Mouse (Mus musculus) ES-E14 (cell line): ENCODE data around the gene I830077J02Rik. TPM values are rescaled to one million over a fixed set of nuclear protein-coding genes. Genes with fewer than 3 reads are reported as not detected.

Experiments
- DNase-seq: peaks from one replicate; pipeline ENCODE4 v3.0.0-alpha.2; 2013; ENCODE audit warnings: low read depth, low spot score
- H3K27ac ChIP-seq: 2 replicates; pipeline ENCODE4 v1.5.1; 2012; ENCODE audit warnings: low read depth, mild to moderate bottlenecking, low read length, moderate library complexity, mixed read lengths; ENCODE audit not compliant: poor library complexity, insufficient read depth, severe bottlenecking
- H3K36me3 ChIP-seq: 2 replicates; pipeline ENCODE4 v1.6.1; 2012; ENCODE audit warnings: mild to moderate bottlenecking, low read length, moderate library complexity, mixed read lengths; ENCODE audit not compliant: control insufficient read depth, poor library complexity, insufficient read depth, severe bottlenecking
- H3K4me1 ChIP-seq, 2 experiments: fragments of 150-350 bp in 1 of 2; sonication (generic) in 1 of 2; 2 replicates each; pipeline ENCODE4 v1.6.1; 2012; ENCODE audit warnings: low read length in 2 of 2, mild to moderate bottlenecking in 1 of 2, mixed read lengths in 1 of 2; ENCODE audit not compliant: control insufficient read depth in 2 of 2, insufficient read depth in 2 of 2, poor library complexity in 1 of 2
- H3K4me3 ChIP-seq, 2 experiments: fragments of 150-350 bp in 1 of 2; sonication (generic) in 1 of 2; 2 replicates each; pipeline ENCODE4 v1.5.1; 2012; ENCODE audit warnings: low read length in 2 of 2, low read depth in 1 of 2, mild to moderate bottlenecking in 1 of 2, mixed read lengths in 1 of 2; ENCODE audit not compliant: insufficient read depth in 1 of 2, poor library complexity in 1 of 2, severe bottlenecking in 1 of 2
- H3K9ac ChIP-seq: 2 replicates; pipeline ENCODE4 v1.6.1; 2012; ENCODE audit warnings: low read depth, mild to moderate bottlenecking, low read length, mixed read lengths; ENCODE audit not compliant: poor library complexity, insufficient read depth, severe bottlenecking
- H3K9me3 ChIP-seq: fragments of 150-350 bp; sonication (generic); 2 replicates; pipeline ENCODE4 v1.6.1; 2012; ENCODE audit warnings: low read depth, mild to moderate bottlenecking, low read length; ENCODE audit not compliant: control insufficient read depth, insufficient read depth
- CHD2 ChIP-seq: IDR thresholded peaks from 2 replicates; pipeline ENCODE4 v1.6.1; 2014; ENCODE audit warnings: mild to moderate bottlenecking, low read depth, low read length, inconsistent platforms
- HCFC1 ChIP-seq: IDR thresholded peaks from 2 replicates; pipeline ENCODE4 v1.6.1; 2012; ENCODE audit warnings: low read length, inconsistent platforms, borderline replicate concordance; ENCODE audit not compliant: insufficient read depth
- MAFK ChIP-seq: IDR thresholded peaks from 2 replicates; pipeline ENCODE4 v1.6.1; 2014; ENCODE audit warnings: mild to moderate bottlenecking, low read depth, low read length, inconsistent platforms; ENCODE audit not compliant: insufficient read depth
- ZC3H11A ChIP-seq: IDR thresholded peaks from 2 replicates; pipeline ENCODE4 v1.6.1; 2012; ENCODE audit warnings: low read depth, mild to moderate bottlenecking, inconsistent platforms, low read length, borderline replicate concordance
- ZNF384 ChIP-seq: IDR thresholded peaks from 2 replicates; pipeline ENCODE4 v1.6.1; 2012; ENCODE audit warnings: low read depth, low read length, inconsistent platforms
- in situ Hi-C, 2 experiments: fragments of 600-800 bp; cut with MboI; formaldehyde crosslinking; loops; one replicate each; pipeline ENCODE4 v1.15.1; 2025; ENCODE audit warnings: low sequenced_read_pairs in 2 of 2, inconsistent platforms in 1 of 2; ENCODE audit not compliant: unreplicated experiment in 2 of 2
- total RNA-seq: library from RNA; depleted of rRNA; stranded (reverse); fragments of 300-350 nt; gene quantifications from 2 replicates; pipeline ENCODE4 v1.2.3, GENCODE M21; 2012

The I830077J02Rik gene
- total RNA-seq, 1 experiment: 0.54 TPM

- H3K27ac ChIP-seq: no peak overlapping the region
- TF ChIP-seq HCFC1: no peak
- no peak for TF ChIP-seq MAFK
- TF ChIP-seq ZNF384: no peak
- TF ChIP-seq CHD2: no peak
- no peak for TF ChIP-seq ZC3H11A
- no peak for DNase-seq
- no peaks in the 10 kb centered on the region for H3K4me1 ChIP-seq
- no peak overlapping the region for H3K9ac ChIP-seq
- in situ Hi-C loops: no loop called here
- no peaks in the 10 kb centered on the region for H3K36me3 ChIP-seq
- no peak overlapping the region for H3K4me3 ChIP-seq
- H3K9me3 ChIP-seq: no peaks in the 10 kb centered on the region
Measured at GRCm38 (mm10) chr3:105883111-105883510, 49.4 kb downstream of the I830077J02Rik start.

DNA sequence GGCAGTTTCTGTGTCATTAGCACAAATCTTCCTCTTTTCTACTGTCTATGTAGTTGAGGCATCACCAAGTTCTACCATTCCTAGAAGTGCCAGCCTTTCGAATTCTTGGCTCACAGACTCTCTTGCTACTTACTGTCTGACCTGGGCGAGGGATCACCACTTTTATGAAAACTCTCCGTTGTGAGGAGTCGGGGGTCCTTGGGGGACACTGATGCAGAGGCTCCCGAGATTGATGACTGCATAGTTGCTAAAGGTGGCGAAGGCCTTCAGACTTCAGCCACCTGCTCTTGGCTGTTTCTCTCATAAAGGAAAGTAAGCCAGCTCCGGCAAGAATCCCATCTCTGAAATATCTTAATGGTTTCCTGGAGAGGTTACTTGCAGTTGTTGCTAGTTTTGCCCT lies 50.4 kb downstream of the I830077J02Rik start:
- Histone ChIP-seq H3K9ac (no peak overlapping the region), H3K36me3 (no peaks in the 10 kb centered on the region), H3K4me3 (no peak overlapping the region), H3K4me1 (no peaks in the 10 kb centered on the region), H3K9me3 (no peaks in the 10 kb centered on the region), H3K27ac (no peak overlapping the region)
- no peak for DNase-seq
- in situ Hi-C loops: no loop called here
- TF ChIP-seq HCFC1: no peak
- TF ChIP-seq CHD2: no peak
- TF ChIP-seq ZNF384: no peak

- no peak for TF ChIP-seq HCFC1
- no peak for TF ChIP-seq ZNF384
- TF ChIP-seq CHD2: no peak
- no peak for TF ChIP-seq ZC3H11A
- no peak for TF ChIP-seq MAFK
- H3K9me3 ChIP-seq: no peaks in the 10 kb centered on the region
- no peak overlapping the region for H3K27ac ChIP-seq
- no peak overlapping the region for H3K9ac ChIP-seq
- DNase-seq: no peak
- no peaks in the 10 kb centered on the region for H3K4me1 ChIP-seq
- in situ Hi-C loops: no loop called here
- H3K4me3 ChIP-seq: no peak overlapping the region
- H3K36me3 ChIP-seq: no peaks in the 10 kb centered on the region
Measured at GRCm38 (mm10) chr3:105880419-105880818, 52.0 kb downstream of the I830077J02Rik start.

- no peak overlapping the region for H3K9ac ChIP-seq
- no peak for TF ChIP-seq HCFC1
- no peak for TF ChIP-seq ZNF384
- TF ChIP-seq CHD2: no peak
- no peak for TF ChIP-seq ZC3H11A
- no peak for TF ChIP-seq MAFK
- H3K4me3 ChIP-seq: no peak overlapping the region
- H3K36me3 ChIP-seq: no peaks in the 10 kb centered on the region
- DNase-seq: no peak
- no peak overlapping the region for H3K27ac ChIP-seq
- H3K4me1 ChIP-seq: no peaks in the 10 kb centered on the region
- in situ Hi-C loops: no loop called here
- no peaks in the 10 kb centered on the region for H3K9me3 ChIP-seq
Measured at GRCm38 (mm10) chr3:105878751-105879150, 53.7 kb downstream of the I830077J02Rik start.

DNA sequence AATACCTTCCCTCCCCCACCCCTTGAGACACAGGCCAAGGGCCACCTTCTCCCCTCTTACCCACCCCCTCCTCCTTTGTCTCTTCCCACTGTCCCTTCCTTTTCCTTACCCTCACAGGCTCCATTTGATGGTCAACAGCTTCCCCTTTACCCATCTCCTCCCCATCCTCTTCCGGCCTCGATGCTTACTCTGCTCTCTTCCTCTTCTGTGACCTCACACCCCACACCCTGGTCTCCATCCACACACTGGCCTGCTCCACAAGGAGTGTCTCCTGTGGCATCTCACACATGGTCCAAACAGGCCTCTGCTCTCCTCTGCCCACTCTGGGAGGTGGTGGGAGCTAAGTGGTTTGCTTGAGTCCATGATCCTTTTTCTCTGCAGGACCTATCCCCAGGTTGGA lies 54.5 kb downstream of the I830077J02Rik start:
- TF ChIP-seq ZC3H11A (no peak), ZNF384 (no peak), MAFK (no peak), CHD2 (no peak), HCFC1 (no peak)
- no peak overlapping the region for H3K4me3 ChIP-seq
- H3K9me3 ChIP-seq: no peaks in the 10 kb centered on the region
- no peak overlapping the region for H3K27ac ChIP-seq
- H3K4me1 ChIP-seq: no peaks in the 10 kb centered on the region
- in situ Hi-C loops: no loop called here
- no peaks in the 10 kb centered on the region for H3K36me3 ChIP-seq
- DNase-seq: no peak
- no peak overlapping the region for H3K9ac ChIP-seq
